Mouse (Mus musculus): Measurements from ENCODE around the gene 0610010K14Rik. TPM values are rescaled to one million over a fixed set of nuclear protein-coding genes. Genes with fewer than 3 reads are reported as not detected.

0610010K14Rik gene
- polyA plus RNA-seq, 1 experiment: not detected

DNA sequence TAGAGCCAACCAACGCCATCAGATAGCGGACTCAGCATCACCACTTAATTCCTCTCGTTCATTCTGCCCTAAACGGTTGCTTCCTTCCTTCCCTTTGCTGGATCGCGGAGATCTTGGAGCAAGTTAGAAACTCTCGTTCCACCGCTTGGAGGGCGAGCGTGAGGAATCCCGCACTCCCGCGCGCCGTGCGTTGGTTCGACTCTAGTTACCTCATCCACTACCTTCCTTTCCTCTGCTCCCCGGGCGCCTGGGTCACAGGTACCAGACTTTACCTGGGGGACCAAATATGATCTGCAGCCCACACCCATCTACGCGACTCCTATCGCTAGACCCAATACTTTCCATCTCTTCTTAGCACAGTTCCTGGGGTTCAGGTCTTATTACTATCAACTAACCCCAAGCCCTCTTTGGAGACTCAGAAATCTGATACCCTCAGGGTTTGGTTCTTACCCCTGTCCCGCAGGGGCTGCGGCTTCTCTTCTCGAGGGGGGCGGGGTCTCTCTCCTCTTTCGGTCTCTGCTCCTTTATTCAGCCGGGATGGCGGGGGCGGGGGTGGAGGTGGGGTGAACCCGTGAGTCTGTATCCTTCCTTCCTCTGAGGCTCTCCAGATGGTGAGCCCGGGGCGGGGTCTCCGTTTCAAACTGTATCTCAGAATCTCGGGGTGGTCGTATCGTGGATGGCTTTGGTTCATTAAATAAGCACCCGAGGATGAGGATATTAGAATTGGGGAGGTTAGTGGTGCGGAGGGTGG, 8.3 kb downstream of the 0610010K14Rik start, which contains the start of gene Bcl6b:
Bcl6b (minus strand) TSS at position 539 of the 751 bp plus-strand sequence.
- H3K27ac ChIP-seq (ENCODE audit: insufficient read depth, low read depth, low read length): no peak within 1 kb of the TSS
- 3% methylated on average over 39 of the region's 39 CpGs for whole genome bisulfite sequencing
- H3K4me1 ChIP-seq (ENCODE audit: control insufficient read depth, insufficient read depth, low read length): peaks cover 32% of the 10 kb centered on the region
- H3K4me3 ChIP-seq (ENCODE audit: insufficient read depth, low read depth, low read length): peak within 1 kb of the TSS; percentile 24
- no peak for TF ChIP-seq POLR2A (IDR thresholded peaks at IDR 0.05; ENCODE audit: insufficient read depth, low read depth, low read length)
- TF ChIP-seq CTCF (IDR thresholded peaks at IDR 0.05; ENCODE audit: insufficient read depth, low read depth, low read length): no peak

DNA sequence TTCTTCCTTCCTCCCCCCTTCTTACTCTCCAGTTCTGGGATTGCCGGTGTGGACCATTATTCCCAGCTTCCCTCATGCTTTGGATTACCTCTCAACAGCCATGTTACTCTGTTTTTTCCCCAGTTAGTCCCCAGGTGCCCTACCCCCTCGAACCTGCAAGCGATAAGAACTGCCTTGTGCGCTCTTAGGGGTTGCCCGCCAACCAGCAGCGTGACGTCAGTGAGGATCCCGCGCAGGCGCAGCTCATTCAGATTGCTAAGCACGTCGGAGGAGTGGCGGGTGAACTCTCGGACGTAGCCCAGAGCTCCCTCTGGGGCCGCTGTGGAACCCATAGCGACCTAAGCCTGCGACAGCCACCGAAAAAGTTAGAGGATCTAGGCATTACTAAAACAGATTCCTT, 8.9 kb downstream of the 0610010K14Rik start:
- TF ChIP-seq POLR2A (IDR thresholded peaks at IDR 0.05; ENCODE audit: insufficient read depth, low read depth, low read length) (no peak), CTCF (IDR thresholded peaks at IDR 0.05; ENCODE audit: insufficient read depth, low read depth, low read length) (no peak)
- Histone ChIP-seq H3K4me1 (ENCODE audit: control insufficient read depth, insufficient read depth, low read length) (peaks cover 26% of the 10 kb centered on the region), H3K4me3 (ENCODE audit: insufficient read depth, low read depth, low read length) (peak overlapping the region; percentile 21), H3K27ac (ENCODE audit: insufficient read depth, low read depth, low read length) (no peak overlapping the region)
- under 1% methylated on average over 19 of the region's 19 CpGs for WGBS

- Histone ChIP-seq H3K27ac (ENCODE audit: insufficient read depth, low read depth, low read length) (no peak overlapping the region), H3K4me1 (ENCODE audit: control insufficient read depth, insufficient read depth, low read length) (peaks cover 23% of the 10 kb centered on the region; the same call in 1 of the 2 replicates), H3K4me3 (ENCODE audit: insufficient read depth, low read depth, low read length) (no peak overlapping the region)
- no peak for TF ChIP-seq CTCF (IDR thresholded peaks at IDR 0.05; ENCODE audit: insufficient read depth, low read depth, low read length)
- TF ChIP-seq POLR2A (IDR thresholded peaks at IDR 0.05; ENCODE audit: insufficient read depth, low read depth, low read length): no peak
- WGBS: 86% methylated on average over 4 of the region's 4 CpGs
These were observed 10.0 kb downstream of the 0610010K14Rik start for GRCm38 (mm10) chr11:70227661-70228245.

DNA sequence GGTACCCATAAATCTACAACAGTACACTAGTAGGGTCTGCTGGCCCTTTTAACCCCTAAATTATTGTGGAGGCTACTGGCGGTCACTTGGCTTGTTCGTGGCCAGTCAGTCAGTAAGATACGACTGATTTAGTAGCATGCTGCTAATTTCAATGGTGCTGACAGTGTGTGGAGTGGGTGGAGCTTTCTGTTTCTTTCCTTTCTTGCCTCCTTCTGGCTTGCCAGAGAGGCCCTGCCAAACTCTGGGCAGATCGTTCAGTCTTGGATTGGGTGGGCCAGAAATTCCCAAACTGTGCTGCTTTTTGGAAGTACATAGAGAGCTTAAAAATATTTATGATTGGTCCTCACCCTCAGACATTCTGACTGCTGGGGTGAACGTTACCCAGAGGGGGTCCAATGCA, 10.6 kb downstream of the 0610010K14Rik start:
- 22% methylated on average over 5 of the region's 5 CpGs for WGBS
- Histone ChIP-seq H3K4me1 (ENCODE audit: control insufficient read depth, insufficient read depth, low read length) (peaks cover 26% of the 10 kb centered on the region), H3K27ac (ENCODE audit: insufficient read depth, low read depth, low read length) (no peak overlapping the region), H3K4me3 (ENCODE audit: insufficient read depth, low read depth, low read length) (no peak overlapping the region)
- no peak for TF ChIP-seq CTCF (IDR thresholded peaks at IDR 0.05; ENCODE audit: insufficient read depth, low read depth, low read length)
- no peak for TF ChIP-seq POLR2A (IDR thresholded peaks at IDR 0.05; ENCODE audit: insufficient read depth, low read depth, low read length)

DNA sequence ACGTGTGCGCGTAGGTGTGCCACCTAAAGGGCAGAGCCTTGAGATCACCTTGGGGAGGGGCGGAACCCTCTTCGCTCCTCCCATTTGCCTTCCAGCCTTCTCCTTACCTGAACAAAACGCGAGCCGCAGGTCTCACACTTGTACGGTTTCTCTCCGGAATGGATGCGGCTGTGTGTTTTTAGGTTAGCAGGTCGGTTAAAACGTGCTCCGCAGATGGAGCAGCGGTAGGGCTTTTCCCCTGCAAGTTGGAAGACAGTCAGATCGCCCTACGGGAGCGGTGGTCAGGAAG, 11.2 kb downstream of the 0610010K14Rik start:
- 21% methylated on average over 18 of the region's 18 CpGs for WGBS
- Histone ChIP-seq H3K4me1 (ENCODE audit: control insufficient read depth, insufficient read depth, low read length) (peaks cover 28% of the 10 kb centered on the region), H3K4me3 (ENCODE audit: insufficient read depth, low read depth, low read length) (no peak overlapping the region), H3K27ac (ENCODE audit: insufficient read depth, low read depth, low read length) (no peak overlapping the region)
- TF ChIP-seq POLR2A (IDR thresholded peaks at IDR 0.05; ENCODE audit: insufficient read depth, low read depth, low read length): no peak
- TF ChIP-seq CTCF (IDR thresholded peaks at IDR 0.05; ENCODE audit: insufficient read depth, low read depth, low read length): no peak

GRCm38 (mm10) chr11:70225798-70226601, 11.7 kb downstream of the 0610010K14Rik start:
- no peak overlapping the region for H3K4me3 ChIP-seq (ENCODE audit: insufficient read depth, low read depth, low read length)
- TF ChIP-seq CTCF (IDR thresholded peaks at IDR 0.05; ENCODE audit: insufficient read depth, low read depth, low read length) (no peak), POLR2A (IDR thresholded peaks at IDR 0.05; ENCODE audit: insufficient read depth, low read depth, low read length) (no peak)
- 47% methylated on average over 27 of the region's 27 CpGs for WGBS
- no peak overlapping the region for H3K27ac ChIP-seq (ENCODE audit: insufficient read depth, low read depth, low read length)
- H3K4me1 ChIP-seq (ENCODE audit: control insufficient read depth, insufficient read depth, low read length): peaks cover 28% of the 10 kb centered on the region

- Histone ChIP-seq H3K4me1 (ENCODE audit: control insufficient read depth, insufficient read depth, low read length) (peaks cover 24% of the 10 kb centered on the region), H3K27ac (ENCODE audit: insufficient read depth, low read depth, low read length) (no peak overlapping the region), H3K4me3 (ENCODE audit: insufficient read depth, low read depth, low read length) (no peak overlapping the region)
- WGBS: 95% methylated on average over 9 of the region's 9 CpGs
- TF ChIP-seq CTCF (IDR thresholded peaks at IDR 0.05; ENCODE audit: insufficient read depth, low read depth, low read length) (no peak), POLR2A (IDR thresholded peaks at IDR 0.05; ENCODE audit: insufficient read depth, low read depth, low read length) (no peak)
These were observed 14.0 kb downstream of the 0610010K14Rik start for GRCm38 (mm10) chr11:70223724-70224123.

DNA sequence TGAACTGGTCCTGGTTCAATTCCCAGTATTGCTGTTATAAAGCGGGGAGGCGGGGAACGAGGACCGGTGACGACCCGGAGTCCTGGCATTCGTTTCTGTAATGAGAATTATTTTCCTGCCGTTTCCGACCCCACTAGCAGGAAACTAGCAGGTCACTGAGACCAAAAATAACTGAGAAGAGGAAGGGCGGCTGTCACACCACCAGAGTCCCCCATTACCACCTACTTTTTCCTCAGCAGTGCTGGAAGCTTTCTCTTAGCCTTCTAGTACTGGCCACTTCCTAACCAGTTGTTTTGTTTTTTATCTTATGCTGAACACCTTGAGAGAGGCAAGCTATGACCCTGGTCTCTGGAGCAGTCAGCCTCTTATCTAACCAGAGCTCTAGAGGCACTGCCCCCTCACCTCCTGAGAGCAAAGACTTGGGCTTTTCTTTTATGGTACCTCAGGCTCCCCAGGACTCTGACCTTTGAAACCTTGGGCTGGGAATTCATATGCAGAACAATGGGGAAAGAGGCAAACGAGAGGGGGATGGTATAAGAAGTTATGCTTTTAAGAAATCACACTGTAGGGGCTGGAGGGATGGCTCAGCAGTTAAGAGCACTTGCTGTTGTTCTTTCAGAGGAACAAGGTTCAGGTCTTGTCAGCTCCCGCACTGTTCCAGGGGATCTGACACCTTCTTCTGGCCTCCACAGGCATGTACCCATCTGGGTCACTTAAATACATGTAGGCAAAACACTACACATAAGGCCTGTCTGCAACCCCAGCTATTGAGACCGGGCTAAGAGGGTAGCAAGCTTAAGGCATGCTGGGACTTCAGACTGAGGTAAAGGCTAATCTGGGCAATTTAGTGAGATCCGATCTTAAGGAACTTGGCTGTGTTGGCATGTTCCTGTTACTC, 15.9 kb downstream of the 0610010K14Rik start:
- H3K4me3 ChIP-seq (ENCODE audit: insufficient read depth, low read depth, low read length): peak overlapping the region; percentile 67
- peak overlapping the region; percentile 72 for H3K27ac ChIP-seq (ENCODE audit: insufficient read depth, low read depth, low read length)
- 16% methylated on average over 14 of the region's 14 CpGs for WGBS
- TF ChIP-seq POLR2A (IDR thresholded peaks at IDR 0.05; ENCODE audit: insufficient read depth, low read depth, low read length) (no peak), CTCF (IDR thresholded peaks at IDR 0.05; ENCODE audit: insufficient read depth, low read depth, low read length) (no peak)
- H3K4me1 ChIP-seq (ENCODE audit: control insufficient read depth, insufficient read depth, low read length): peaks cover 25% of the 10 kb centered on the region

Data from olfactory bulb, adult 2 months (tissue).